Comparison of ENCODE assay signal across 7 mouse cellular contexts in the genomic region with DNA sequence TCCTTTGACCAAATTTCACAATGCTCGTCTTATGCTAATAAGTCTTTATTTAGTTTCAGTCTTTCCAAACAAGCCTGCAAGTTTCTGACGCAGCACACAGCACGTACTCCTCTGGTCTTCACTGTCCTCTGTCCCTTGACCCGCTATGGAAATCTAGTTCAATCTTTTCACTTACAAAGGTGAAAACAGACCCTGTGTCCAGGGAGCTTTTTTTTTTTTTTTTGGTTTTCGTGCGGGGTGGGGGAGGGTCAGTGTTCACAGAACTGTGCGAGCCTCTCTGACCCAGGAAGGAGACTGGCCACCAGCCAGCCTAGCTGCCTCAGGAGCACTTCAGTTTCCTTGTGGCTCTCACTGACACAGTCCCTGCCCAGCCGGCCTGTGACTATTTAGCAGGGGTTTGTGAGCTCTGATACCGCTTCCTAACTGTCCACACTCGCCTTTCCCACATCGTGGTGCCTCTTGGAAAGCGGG. TPM values are rescaled to one million over a fixed set of nuclear protein-coding genes. Genes with fewer than 3 reads are reported as not detected.
DNase-seq lines count a peak whose midpoint lies in the region; ATAC-seq lines count a peak whose summit lies in the region.

No protein-coding gene starts in this region.

- peak overlapping the region; percentile 45; the same call in 1 of the 2 replicates for H3K9ac ChIP-seq in intestine, embryonic 16.5 days (ENCODE audit: low read depth, low read length)
- no peak overlapping the region for H3K9ac ChIP-seq in limb, embryonic 12.5 days (replicated peaks)

- no peaks in the 10 kb centered on the region for H3K9me3 ChIP-seq in intestine, embryonic 16.5 days (ENCODE audit: control insufficient read depth, low read length)
- H3K9me3 ChIP-seq in limb, embryonic 12.5 days, result no peaks in the 10 kb centered on the region
- H3K9me3 ChIP-seq in midbrain, embryonic 10.5 days (replicated peaks), result no peaks in the 10 kb centered on the region

- WGBS in intestine, embryonic 16.5 days, result 18% methylated on average over 12 of the region's 12 CpGs
- 18% methylated on average over 12 of the region's 12 CpGs for WGBS in limb, embryonic 12.5 days
- 14% methylated on average over 12 of the region's 12 CpGs for WGBS in midbrain, embryonic 10.5 days

- peak; percentile 81 for ATAC-seq in intestine, embryonic 16.5 days
- no peak for ATAC-seq in limb, embryonic 12.5 days (ENCODE audit: insufficient number of reproducible peaks, insufficient read depth, low FRiP score, low TSS enrichment, low read depth)

- H3K36me3 ChIP-seq in intestine, embryonic 16.5 days (ENCODE audit: control insufficient read depth, insufficient read depth, low read length), result no peaks in the 10 kb centered on the region
- no peaks in the 10 kb centered on the region for H3K36me3 ChIP-seq in limb, embryonic 12.5 days
- no peaks in the 10 kb centered on the region for H3K36me3 ChIP-seq in midbrain, embryonic 10.5 days

- peak; percentile 13 to 22 for DNase-seq in adrenal gland, postnatal 4 days (ENCODE audit: low spot score in 2 of 2)
- DNase-seq in embryo, embryonic 10.5 days (ENCODE audit: low spot score), result peak; percentile 58
- peak; percentile 98 for DNase-seq in heart, adult 11 months
- peak; percentile 52 for DNase-seq in midbrain, embryonic 10.5 days (ENCODE audit: low spot score)
- peak; percentile 35 for DNase-seq in right cerebral cortex, postnatal 25 days

- peak overlapping the region; percentile 32 for H3K4me2 ChIP-seq in intestine, embryonic 16.5 days (ENCODE audit: low read depth, low read length)
- peak overlapping the region; percentile 36 for H3K4me2 ChIP-seq in limb, embryonic 12.5 days

- H3K27me3 ChIP-seq in intestine, embryonic 16.5 days (replicated peaks; ENCODE audit: control insufficient read depth, insufficient read depth, low read length), result no peaks in the 10 kb centered on the region
- H3K27me3 ChIP-seq in limb, embryonic 12.5 days, result no peaks in the 10 kb centered on the region
- H3K27me3 ChIP-seq in midbrain, embryonic 10.5 days (ENCODE audit: low read depth, poor library complexity, severe bottlenecking), result peaks cover 13% of the 10 kb centered on the region; the same call in 1 of the 2 replicates

- H3K4me1 ChIP-seq in intestine, embryonic 16.5 days (ENCODE audit: control insufficient read depth, insufficient read depth, low read length), result peaks cover 4% of the 10 kb centered on the region; the same call in 1 of the 2 replicates
- 0 out of 2 replicates have a peak, but pooled peaks cover 12% of the 10 kb centered on the region for H3K4me1 ChIP-seq in limb, embryonic 12.5 days (replicated peaks)
- H3K4me1 ChIP-seq in midbrain, embryonic 10.5 days, result peaks cover 29% of the 10 kb centered on the region

- no peak overlapping the region; the same call in 1 of the 2 replicates for H3K4me3 ChIP-seq in intestine, embryonic 16.5 days (ENCODE audit: low read length)
- no peak overlapping the region for H3K4me3 ChIP-seq in limb, embryonic 12.5 days (replicated peaks)
- H3K4me3 ChIP-seq in midbrain, embryonic 10.5 days, result peak overlapping the region; percentile 38

- H3K27ac ChIP-seq in intestine, embryonic 16.5 days (ENCODE audit: low read length), result peak overlapping the region; percentile 57; the same call in 1 of the 2 replicates
- H3K27ac ChIP-seq in limb, embryonic 12.5 days, result no peak overlapping the region
- peak overlapping the region; percentile 78 for H3K27ac ChIP-seq in midbrain, embryonic 10.5 days (replicated peaks)

RNA-seq across cellular contexts. Expression of a gene that starts 16.6 kb away (rescaled TPM):
- 100 to 1,000 TPM; 154 to 157 TPM for total RNA-seq in adrenal gland, postnatal 4 days (2021)
- polyA plus RNA-seq in intestine, embryonic 16.5 days (2015; fragmentation: Nextera tagmentation; extraction: Ambion mirVana), result 330 and 361 TPM in 2 replicates
- polyA plus RNA-seq in limb, embryonic 12.5 days (2016; fragmentation: Nextera tagmentation; extraction: Ambion mirVana), result 412 and 430 TPM in 2 replicates
- polyA plus RNA-seq in midbrain, embryonic 10.5 days (2016; fragmentation: Nextera tagmentation; extraction: Ambion mirVana), result 507 and 521 TPM in 2 replicates

RNA-seq across cellular contexts. Expression of a gene that starts 38.0 kb away (rescaled TPM):
- 100 to 1,000 TPM; 116 to 122 TPM for total RNA-seq in adrenal gland, postnatal 4 days (2021)
- 123 and 130 TPM in 2 replicates for polyA plus RNA-seq in intestine, embryonic 16.5 days (2015; fragmentation: Nextera tagmentation; extraction: Ambion mirVana)
- polyA plus RNA-seq in limb, embryonic 12.5 days (2016; fragmentation: Nextera tagmentation; extraction: Ambion mirVana), result 120 and 121 TPM in 2 replicates
- polyA plus RNA-seq in midbrain, embryonic 10.5 days (2016; fragmentation: Nextera tagmentation; extraction: Ambion mirVana), result 95.6 and 100 TPM in 2 replicates

Comparison
In these comparisons a context has a peak if more than half of its experiments do, and no peak if none do; other contexts are left out.
1. DNase-seq: peak in every context shown above with its lines; median percentile 98 in heart, adult 11 months; 58 in embryo, embryonic 10.5 days; 52 in midbrain, embryonic 10.5 days; 35 in right cerebral cortex, postnatal 25 days; 18 in adrenal gland, postnatal 4 days.